Mouse (Mus musculus) liver, embryonic 14.5 days (tissue): Measurements from ENCODE around the gene Ube3b. TPM values are rescaled to one million over a fixed set of nuclear protein-coding genes. Genes with fewer than 3 reads are reported as not detected.

Experiments
- ATAC-seq: fragments of 200-750 bp; cut with Nextera tagmentation; 2 replicates; pipeline ENCODE4 v1.8.0; 2017; ENCODE audit warnings: moderate number of reproducible peaks, mild to moderate bottlenecking, moderate library complexity; ENCODE audit not compliant: insufficient read depth
- DNase-seq, 3 experiments: peaks; one replicate each; pipeline ENCODE4 v3.0.0-alpha.2; 2012 to 2013; ENCODE audit warnings: low read depth in 3 of 3, low spot score in 3 of 3
- H3K27ac ChIP-seq: fragments of 300-500 bp; sonication (generic); 2 replicates; pipeline ENCODE4 v1.5.1; 2014; ENCODE audit warnings: moderate library complexity, mild to moderate bottlenecking, control low read depth, inconsistent platforms
- H3K27me3 ChIP-seq: fragments of 300-500 bp; sonication (generic); 2 replicates; pipeline ENCODE4 v1.6.1; 2014; ENCODE audit warnings: mild to moderate bottlenecking, low read length, moderate library complexity; ENCODE audit not compliant: control insufficient read depth, insufficient read depth
- H3K36me3 ChIP-seq: fragments of 300-500 bp; sonication (generic); replicated peaks from 2 replicates; pipeline ENCODE4 v1.6.1; 2014; ENCODE audit warnings: low read depth; ENCODE audit not compliant: control insufficient read depth, insufficient read depth
- H3K4me1 ChIP-seq, 2 experiments: fragments of 200-500 bp in 1 of 2; fragments of 300-500 bp in 1 of 2; sonication (generic) in 1 of 2; replicated peaks; 2 replicates each; pipeline ENCODE4 v1.6.1; 2012 to 2014; ENCODE audit warnings: antibody characterized with exemption in 1 of 2, inconsistent platforms in 1 of 2, low read length in 1 of 2; ENCODE audit not compliant: control insufficient read depth in 2 of 2, insufficient read depth in 2 of 2
- H3K4me2 ChIP-seq: fragments of 300-500 bp; sonication (generic); 2 replicates; pipeline ENCODE4 v1.6.1; 2014; ENCODE audit warnings: low read depth, mild to moderate bottlenecking, control low read depth, moderate library complexity
- H3K4me3 ChIP-seq, 2 experiments: fragments of 200-500 bp in 1 of 2; fragments of 300-500 bp in 1 of 2; sonication (generic) in 1 of 2; 2 replicates each; pipeline ENCODE4 v1.5.1; 2012 to 2014; ENCODE audit warnings: low read depth in 2 of 2, low read length in 2 of 2, mild to moderate bottlenecking in 2 of 2, control low read depth in 1 of 2, inconsistent platforms in 1 of 2, moderate library complexity in 1 of 2; ENCODE audit not compliant: insufficient read depth in 1 of 2
- H3K9ac ChIP-seq: fragments of 300-500 bp; sonication (generic); replicated peaks from 2 replicates; pipeline ENCODE4 v1.6.1; 2014; ENCODE audit warnings: mild to moderate bottlenecking, control low read depth, moderate library complexity
- H3K9me3 ChIP-seq: fragments of 300-500 bp; sonication (generic); 2 replicates; pipeline ENCODE4 v1.6.1; 2016; ENCODE audit warnings: low read length, mixed read lengths; ENCODE audit not compliant: control insufficient read depth
- CTCF ChIP-seq: IDR thresholded peaks from 2 replicates; pipeline ENCODE4 v1.5.1; 2016; ENCODE audit warnings: antibody characterized with exemption, low read depth, control low read depth
- EP300 ChIP-seq: IDR thresholded peaks from 2 replicates; pipeline ENCODE4 v1.6.1; 2016; ENCODE audit warnings: antibody characterized with exemption, low read depth
- WGBS: fragments of 180-500 bp; shearing (Covaris S2); extraction: QIAGEN DNeasy Blood & Tissue Kit; methylation state at CpG from one replicate; pipeline ENCODE4 v1.1.7; 2014; ENCODE audit not compliant: insufficient replicate concordance; 5-methylcytosine and 5-hydroxymethylcytosine counted together
- polyA plus RNA-seq, 2 experiments: library from polyadenylated mRNA; depleted of rRNA in 1 of 2; stranded (reverse) in 1 of 2; unstranded in 1 of 2; fragments of >200 nt; fragmentation: Nextera tagmentation in 1 of 2; extraction: Ambion mirVana in 1 of 2; gene quantifications; 2 replicates each; pipeline versions ENCODE4 v1.2.1 to v1.2.3; 2012 to 2014

Gene Ube3b
- polyA plus RNA-seq, 2 experiments: 12.9 to 14.6 TPM

- ATAC-seq: no peak
- H3K4me1 ChIP-seq: peaks cover 37 to 40% of the 10 kb centered on the region in 2 experiments
- H3K9ac ChIP-seq: no peak overlapping the region
These were observed 10.0 kb upstream of the Ube3b start for GRCm38 (mm10) chr5:114370371-114370776.

GRCm38 (mm10) chr5:114371331-114371730 lies 9.1 kb upstream of the Ube3b start:
- Histone ChIP-seq H3K4me2 (peak overlapping the region; percentile 53), H3K9ac (no peak overlapping the region; the same call in 1 of the 2 replicates), H3K4me1 (peaks cover 37 to 40% of the 10 kb centered on the region in 2 experiments), H3K4me3 (no peak overlapping the region), H3K9me3 (no peaks in the 10 kb centered on the region), H3K27me3 (no peaks in the 10 kb centered on the region), H3K27ac (peak overlapping the region; percentile 30), H3K36me3 (peaks cover 19% of the 10 kb centered on the region)
- ATAC-seq (peak; percentile 74), DNase-seq (no peak)
- TF ChIP-seq EP300 (peak; percentile 40; the same call in 1 of the 2 replicates), CTCF (no peak)
- 0% methylated on average over 3 of the region's 3 CpGs for WGBS

More at GRCm38 (mm10) chr5:114370371-114370776, 10.0 kb upstream of the Ube3b start:
- Histone ChIP-seq H3K27ac (no peak overlapping the region), H3K27me3 (no peaks in the 10 kb centered on the region), H3K4me3 (no peak overlapping the region), H3K4me2 (no peak overlapping the region), H3K9me3 (no peaks in the 10 kb centered on the region), H3K36me3 (peaks cover 22% of the 10 kb centered on the region)
- WGBS: 58% methylated on average over 9 of the region's 9 CpGs
- no peak for DNase-seq
- TF ChIP-seq CTCF: 0 out of 2 replicates have a peak, but pooled peaks have one; percentile 15
- no peak for TF ChIP-seq EP300

GRCm38 (mm10) chr5:114371731-114372473 lies 8.5 kb upstream of the Ube3b start:
- peaks cover 19% of the 10 kb centered on the region for H3K36me3 ChIP-seq
- peak overlapping the region; percentile 37; the same call in 1 of the 2 replicates for H3K9ac ChIP-seq
- no peaks in the 10 kb centered on the region for H3K9me3 ChIP-seq
- H3K27ac ChIP-seq: peak overlapping the region; percentile 30
- TF ChIP-seq EP300: no peak; the same call in 1 of the 2 replicates
- TF ChIP-seq CTCF: no peak
- no peak overlapping the region for H3K4me3 ChIP-seq
- H3K27me3 ChIP-seq: no peaks in the 10 kb centered on the region
- peak overlapping the region; percentile 53 for H3K4me2 ChIP-seq
- H3K4me1 ChIP-seq: peaks cover 37 to 40% of the 10 kb centered on the region in 2 experiments
- 15% methylated on average over 25 of the region's 25 CpGs for WGBS
- peak; percentile 3; the same call in 1 of the 2 replicates for ATAC-seq
- DNase-seq: no peak

- WGBS: 61% methylated on average over 11 of the region's 11 CpGs
- no peak for DNase-seq
- no peak for TF ChIP-seq CTCF
- no peak for TF ChIP-seq EP300
- peaks cover 17% of the 10 kb centered on the region for H3K36me3 ChIP-seq
- peaks cover 38 to 44% of the 10 kb centered on the region in 2 experiments for H3K4me1 ChIP-seq
- H3K27me3 ChIP-seq: no peaks in the 10 kb centered on the region
- H3K27ac ChIP-seq: no peak overlapping the region
- H3K9me3 ChIP-seq: no peaks in the 10 kb centered on the region
- H3K9ac ChIP-seq: no peak overlapping the region; the same call in 1 of the 2 replicates
- no peak overlapping the region for H3K4me3 ChIP-seq
- no peak overlapping the region; the same call in 1 of the 2 replicates for H3K4me2 ChIP-seq
- no peak for ATAC-seq
These were observed 7.8 kb upstream of the Ube3b start for GRCm38 (mm10) chr5:114372565-114372964.

GRCm38 (mm10) chr5:114373174-114373573 lies 7.2 kb upstream of the Ube3b start:
- H3K4me2 ChIP-seq: no peak overlapping the region

More at GRCm38 (mm10) chr5:114373174-114373573, 7.2 kb upstream of the Ube3b start:
- Histone ChIP-seq H3K4me3 (no peak overlapping the region), H3K9me3 (no peaks in the 10 kb centered on the region), H3K9ac (no peak overlapping the region), H3K27ac (no peak overlapping the region), H3K36me3 (peaks cover 13% of the 10 kb centered on the region), H3K4me1 (peaks cover 42 to 50% of the 10 kb centered on the region in 2 experiments), H3K27me3 (no peaks in the 10 kb centered on the region)
- no peak for DNase-seq
- WGBS: 70% methylated on average over 11 of the region's 11 CpGs
- TF ChIP-seq EP300: no peak
- no peak for TF ChIP-seq CTCF
- no peak for ATAC-seq
